Mouse (Mus musculus): ENCODE results near the gene Ccl28. TPM values are rescaled to one million over a fixed set of nuclear protein-coding genes. Genes with fewer than 3 reads are reported as not detected.
A peak's percentile ranks its signal among the peaks of the same experiment; 100 is the strongest.
"Not testable (repeated sequence)": the region's sequence is repeated elsewhere in the genome, so short reads cannot be mapped to it uniquely, and the experiment has no call there.

Gene Ccl28
- total RNA-seq, 2 experiments from 2014 or later: 0.20 to 0.22 TPM

- intact Hi-C loops (cut with DNase I): loop anchor here (5.0 kb wide), 2 partner anchors 93 to 158 kb away; no protein-coding TSS in a partner anchor
- DNase-seq: no peak
Measured at GRCm38 (mm10) chr13:119644769-119645168, 21.1 kb downstream of the Ccl28 start.

DNA sequence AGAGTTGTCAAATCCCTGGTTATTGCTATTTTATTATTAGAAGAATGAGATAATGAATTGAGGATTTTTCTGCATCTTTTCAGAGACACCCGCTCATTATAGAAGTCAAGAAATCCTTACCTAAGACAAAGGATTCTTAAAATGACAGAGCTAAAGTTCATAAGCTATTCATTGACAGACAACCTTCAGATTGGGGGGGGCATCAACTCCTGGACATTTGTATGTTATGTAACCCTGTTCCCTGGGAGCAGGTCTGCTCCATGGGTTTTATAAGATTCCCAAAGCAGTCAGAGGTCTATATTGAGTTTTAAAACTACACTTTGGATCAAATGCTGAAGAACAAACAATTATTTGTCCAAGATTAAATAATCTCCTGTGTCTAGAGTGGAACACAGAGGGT is 22.9 kb downstream of the Ccl28 start:
- intact Hi-C loops (cut with DNase I): no loop called here
- no peak for DNase-seq

- DNase-seq: no peak
- intact Hi-C loops (cut with DNase I): no loop called here
Measured at GRCm38 (mm10) chr13:119648891-119649698, 25.5 kb downstream of the Ccl28 start.

- no peak for DNase-seq
- intact Hi-C loops (cut with DNase I): no loop called here
Measured at GRCm38 (mm10) chr13:119649699-119650046, 26.1 kb downstream of the Ccl28 start.

DNA sequence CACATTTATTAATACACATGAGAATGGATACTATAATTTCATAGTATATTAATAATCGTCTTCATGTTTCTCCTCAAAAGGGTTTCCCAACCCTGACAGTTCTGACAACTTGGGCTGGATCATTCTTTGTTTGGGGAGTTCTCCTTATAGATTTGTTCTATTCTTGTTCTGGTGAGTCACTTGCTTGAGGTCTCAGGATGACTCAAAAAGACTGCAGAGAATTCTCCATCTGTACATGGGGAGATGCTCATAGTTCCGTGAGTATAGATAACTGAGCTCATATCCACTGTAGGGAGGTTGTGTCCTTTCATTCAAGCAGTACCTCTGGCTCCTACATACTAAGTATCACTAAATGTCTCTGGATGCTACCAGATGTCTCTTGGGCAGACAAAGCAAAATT is 31.1 kb downstream of the Ccl28 start:
- DNase-seq: no peak
- intact Hi-C loops (cut with DNase I): no loop called here

DNA sequence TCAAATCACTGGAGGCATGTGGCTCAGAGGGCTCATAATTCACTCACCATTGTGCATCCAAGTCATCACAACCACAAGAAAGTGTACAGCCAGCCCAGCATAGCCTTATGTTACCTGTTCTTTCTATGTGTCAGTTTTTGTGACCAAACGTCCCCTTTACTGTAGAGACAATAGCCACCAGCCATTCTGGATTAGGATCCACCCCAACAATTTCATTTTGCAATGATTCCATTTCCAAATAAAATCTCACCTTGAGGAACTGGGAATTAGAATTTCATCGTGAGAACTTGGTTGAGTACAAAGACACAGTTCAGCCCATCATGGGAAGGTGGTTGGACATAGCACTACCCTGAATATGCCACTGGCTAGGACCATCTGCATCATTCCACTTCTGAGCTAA is 32.6 kb downstream of the Ccl28 start:
- intact Hi-C loops (cut with DNase I): no loop called here
- no peak for DNase-seq

- DNase-seq: no peak
- intact Hi-C loops (cut with DNase I): no loop called here
Measured at GRCm38 (mm10) chr13:119656846-119657416, 33.3 kb downstream of the Ccl28 start.

- DNase-seq; intact Hi-C loops (cut with DNase I): not testable (repeated sequence)
Measured at GRCm38 (mm10) chr13:119661420-119661819, 37.8 kb downstream of the Ccl28 start.

DNA sequence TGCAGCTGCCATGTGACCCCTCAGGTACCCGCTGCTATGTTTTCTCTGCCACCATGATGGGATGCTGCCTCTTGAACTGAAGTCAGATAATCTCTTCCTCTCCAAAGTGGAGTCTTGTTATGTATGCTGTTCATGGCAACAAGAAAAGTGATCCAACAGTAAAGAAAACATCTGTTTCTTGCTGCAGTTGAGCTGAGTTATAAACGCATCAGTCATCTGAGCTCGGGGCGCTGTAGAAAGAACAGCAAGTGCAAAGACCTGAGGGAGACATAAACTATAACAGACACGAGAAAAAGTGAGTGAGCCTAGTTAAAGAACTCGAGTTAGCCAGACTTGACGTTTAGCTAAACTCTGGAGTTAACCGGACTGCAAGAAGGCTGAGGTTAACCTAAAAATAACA is 55.2 kb downstream of the Ccl28 start:
- intact Hi-C loops (cut with DNase I): no loop called here
- DNase-seq: no peak

- no peak for DNase-seq
- intact Hi-C loops (cut with DNase I): no loop called here
Measured at GRCm38 (mm10) chr13:119679721-119680120, 56.1 kb downstream of the Ccl28 start.

GRCm38 (mm10) chr13:119681161-119681560 is 57.5 kb downstream of the Ccl28 start:
- intact Hi-C loops (cut with DNase I): no loop called here
- DNase-seq: no peak

DNA sequence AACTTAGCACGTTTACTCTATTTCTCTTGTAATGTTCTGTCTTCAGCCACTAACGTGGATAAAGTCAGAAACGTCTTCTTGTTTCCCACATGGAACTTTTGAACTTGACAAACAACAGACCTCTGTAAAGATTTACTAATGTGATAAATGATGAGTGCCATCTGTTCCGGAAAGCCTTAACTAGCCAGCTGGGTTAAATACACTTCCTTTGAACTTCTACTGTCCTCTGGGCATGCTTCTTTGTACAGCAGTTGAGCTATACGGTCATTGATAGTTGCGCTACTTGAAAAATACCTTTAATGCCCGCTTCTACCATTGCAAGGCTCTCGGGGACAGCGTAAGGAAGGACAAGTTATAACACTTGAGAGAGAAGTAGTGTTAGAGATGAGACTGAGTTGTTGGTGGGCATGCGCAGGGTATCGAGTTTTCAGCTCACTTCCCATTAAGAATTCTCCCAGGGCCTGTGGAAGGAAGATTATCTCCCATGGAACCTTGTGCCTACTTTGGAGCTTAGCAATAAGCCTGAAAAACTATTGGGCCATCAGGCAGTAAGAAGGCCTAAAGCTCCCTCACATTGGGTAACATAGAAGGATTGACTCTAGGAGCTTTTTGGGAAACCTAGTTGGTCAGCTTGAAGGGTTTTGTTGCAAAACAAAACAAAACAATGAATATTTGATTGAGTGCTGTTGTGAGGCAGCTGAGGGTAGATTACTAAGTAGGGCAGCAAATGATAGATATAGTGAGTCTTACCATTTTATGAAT is 61.0 kb downstream of the Ccl28 start:
- intact Hi-C loops (cut with DNase I): no loop called here

GRCm38 (mm10) chr13:119689709-119690038 is 66.1 kb downstream of the Ccl28 start:
- intact Hi-C loops (cut with DNase I): no loop called here

More for the DNA sequence above, 61.0 kb downstream of the Ccl28 start:
- no peak for DNase-seq

GRCm38 (mm10) chr13:119690039-119690728 is 66.6 kb downstream of the Ccl28 start, which contains the start of gene Hmgcs1:
Gene Hmgcs1, plus strand, starts transcription at chr13:119690379.
- peak; percentile 95 to 98 for DNase-seq
- intact Hi-C loops (cut with DNase I): no loop called here

More at GRCm38 (mm10) chr13:119689709-119690038, 66.1 kb downstream of the Ccl28 start:
- no peak for DNase-seq

- DNase-seq: no peak
- intact Hi-C loops (cut with DNase I): no loop called here
Measured at GRCm38 (mm10) chr13:119690876-119691620, 67.4 kb downstream of the Ccl28 start.

DNA sequence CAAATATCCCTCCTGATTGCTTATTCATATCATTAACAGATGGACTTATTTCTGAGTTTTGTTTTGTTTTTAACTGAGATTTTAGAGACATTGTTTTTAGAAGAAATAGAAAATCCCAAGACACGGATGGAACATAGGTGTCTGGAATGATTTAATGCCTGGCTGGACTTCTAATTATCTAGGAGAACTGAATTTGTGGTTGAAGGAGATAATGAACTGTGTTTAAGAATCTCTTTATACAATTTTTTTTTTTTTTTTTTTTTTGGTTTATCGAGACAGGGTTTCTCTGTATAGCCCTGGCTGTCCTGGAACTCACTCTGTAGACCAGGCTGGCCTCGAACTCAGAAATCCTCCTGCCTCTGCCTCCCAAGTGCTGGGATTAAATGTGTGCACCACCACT is 68.3 kb downstream of the Ccl28 start:
- DNase-seq; intact Hi-C loops (cut with DNase I): not testable (repeated sequence)

DNA sequence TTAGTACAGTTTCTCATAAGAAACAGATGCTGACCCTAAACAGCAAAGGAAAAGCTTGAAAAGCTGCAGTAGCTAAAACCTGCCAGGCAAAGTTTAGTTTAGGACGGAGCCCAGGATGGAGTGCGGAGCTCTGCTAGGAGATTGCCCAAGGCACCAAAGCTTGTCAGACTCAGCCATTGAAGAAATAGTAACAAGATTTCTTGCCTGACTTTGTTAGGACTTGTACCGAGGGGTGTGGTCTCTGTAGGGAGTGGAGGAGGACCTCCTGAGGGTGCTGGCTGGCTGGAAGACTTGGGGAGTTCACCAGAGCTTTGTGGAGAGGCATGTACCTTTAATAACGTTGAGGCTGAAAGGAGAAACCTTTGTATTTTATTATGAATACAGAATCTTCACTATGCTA is 72.1 kb downstream of the Ccl28 start:
- intact Hi-C loops (cut with DNase I): no loop called here
- no peak for DNase-seq

DNA sequence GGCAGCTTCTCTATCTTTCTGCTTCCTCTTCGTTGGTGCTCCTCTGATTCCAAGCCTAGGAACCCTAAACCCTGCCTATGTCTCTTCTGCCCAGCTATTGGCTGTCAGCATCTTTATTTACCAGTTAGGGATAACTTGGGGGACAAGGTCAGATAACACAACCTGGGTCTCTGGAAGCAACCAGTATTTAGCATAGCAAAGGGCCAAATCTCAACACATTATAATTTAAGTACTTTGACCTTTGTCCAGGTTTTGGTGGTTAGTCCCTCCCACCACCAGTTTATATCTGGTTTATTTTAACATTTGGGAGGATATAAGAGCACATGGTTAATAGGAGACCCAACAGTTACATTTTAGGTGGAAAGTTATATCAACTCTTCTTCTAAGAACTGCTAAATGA is 72.9 kb downstream of the Ccl28 start:
- DNase-seq: no peak
- intact Hi-C loops (cut with DNase I): no loop called here

DNA sequence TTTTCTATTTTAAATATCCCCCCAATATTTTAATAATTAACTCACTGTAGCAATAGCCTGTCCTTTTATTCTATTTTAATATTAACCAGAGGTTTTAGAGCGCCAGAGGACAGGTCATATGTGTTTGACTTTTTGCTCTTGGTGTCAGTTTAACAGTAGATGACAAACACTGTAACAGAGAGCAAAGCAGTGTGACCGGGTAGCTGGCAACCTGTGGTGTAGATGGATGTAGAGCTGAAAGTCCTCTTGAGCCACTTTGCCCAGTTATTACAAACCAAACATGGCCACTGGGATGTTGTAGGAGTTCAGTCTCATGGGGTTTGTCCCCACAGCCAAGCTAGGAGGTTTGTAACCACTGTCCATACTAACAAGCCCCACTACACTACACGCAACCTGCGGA is 74.8 kb downstream of the Ccl28 start:
- intact Hi-C loops (cut with DNase I): no loop called here
- DNase-seq: no peak

Measured in gastrocnemius, postnatal 36 days (tissue).